Mouse (Mus musculus) splenic B cell, adult 2 months (primary cell): ENCODE measurements around the gene Csta1.
"Not testable (repeated sequence)": the region's sequence is repeated elsewhere in the genome, so short reads cannot be mapped to it uniquely, and the experiment has no call there.

Experiments
- DNase-seq: peaks from one replicate; pipeline ENCODE4 v3.0.0-alpha.2; 2011; ENCODE audit warnings: low read depth, low spot score
- H3K27me3 ChIP-seq: 2 replicates; pipeline ENCODE4 v1.6.1; 2012; ENCODE audit warnings: mild to moderate bottlenecking, low read length, moderate library complexity, mixed read lengths; ENCODE audit not compliant: control insufficient read depth, poor library complexity, insufficient read depth, severe bottlenecking
- H3K36me3 ChIP-seq: 2 replicates; pipeline ENCODE4 v1.6.1; 2012; ENCODE audit warnings: mild to moderate bottlenecking, low read length, moderate library complexity, mixed read lengths; ENCODE audit not compliant: control insufficient read depth, poor library complexity, insufficient read depth, severe bottlenecking

Csta1 gene

GRCm38 (mm10) chr16:36131141-36131540 is at the start of gene Csta1:
Gene Csta1, minus strand, starts transcription at chr16:36131241.
- H3K27me3 ChIP-seq = no peaks in the 10 kb centered on the region
- no peaks in the 10 kb centered on the region for H3K36me3 ChIP-seq
- no peak for DNase-seq

GRCm38 (mm10) chr16:36179910-36180309 is 48.9 kb upstream of the Csta1 start:
- Histone ChIP-seq H3K27me3 (no peaks in the 10 kb centered on the region), H3K36me3 (no peaks in the 10 kb centered on the region)
- no peak for DNase-seq

DNA sequence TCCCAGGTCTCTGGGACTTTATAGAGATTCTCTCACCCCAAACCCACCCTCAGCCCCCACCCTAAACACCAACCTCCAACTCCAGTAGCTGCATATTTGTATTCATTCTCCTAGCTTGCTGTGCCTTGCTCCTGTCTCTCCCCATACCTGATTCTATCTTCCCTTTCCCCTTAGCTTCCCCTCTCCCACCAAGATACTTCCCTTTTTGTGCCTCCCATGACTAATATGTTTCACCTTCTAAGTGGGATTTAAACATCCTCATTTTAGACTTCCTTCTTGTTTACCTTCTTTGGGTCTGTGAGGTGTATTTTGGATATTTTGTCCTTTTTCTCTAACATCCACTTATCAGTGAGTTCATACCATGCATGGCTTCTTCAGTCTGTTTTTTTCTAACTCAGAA is 45.1 kb upstream of the Csta1 start:
- DNase-seq = no peak
- Histone ChIP-seq H3K27me3 (no peaks in the 10 kb centered on the region), H3K36me3 (no peaks in the 10 kb centered on the region)

DNA sequence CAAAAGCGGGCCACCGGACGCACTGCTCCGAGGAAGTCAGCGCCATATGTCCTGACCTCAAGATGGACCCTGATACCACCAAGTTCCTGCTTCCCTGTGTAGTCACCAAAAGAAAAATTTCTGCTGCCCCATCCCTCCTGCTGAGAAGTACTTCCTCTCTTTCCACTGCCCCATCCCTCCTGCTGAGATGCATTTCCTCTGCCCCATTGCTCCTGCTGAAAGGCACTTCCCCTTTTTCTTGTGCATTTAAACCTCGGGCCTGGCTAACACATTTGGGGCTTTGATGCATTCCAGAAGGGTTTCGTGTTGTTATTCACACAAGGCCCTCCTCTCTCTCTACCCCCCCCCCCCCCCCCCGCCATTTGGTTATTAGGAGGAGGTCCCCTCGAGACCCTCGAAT is 36.8 kb upstream of the Csta1 start:
- H3K36me3 ChIP-seq, DNase-seq, H3K27me3 ChIP-seq: not testable (repeated sequence)

GRCm38 (mm10) chr16:36156402-36156975 is 25.4 kb upstream of the Csta1 start, which contains the start of gene Stfa2l1:
Gene Stfa2l1, plus strand, starts transcription at chr16:36156811.
- DNase-seq = no peak
- Histone ChIP-seq H3K27me3 (no peaks in the 10 kb centered on the region), H3K36me3 (no peaks in the 10 kb centered on the region)

GRCm38 (mm10) chr16:36138201-36138600 is 7.2 kb upstream of the Csta1 start:
- no peak for DNase-seq
- H3K36me3 ChIP-seq = no peaks in the 10 kb centered on the region
- no peaks in the 10 kb centered on the region for H3K27me3 ChIP-seq

GRCm38 (mm10) chr16:36128092-36128491 is 2.9 kb downstream of the Csta1 start:
- no peak for DNase-seq
- Histone ChIP-seq H3K36me3 (no peaks in the 10 kb centered on the region), H3K27me3 (no peaks in the 10 kb centered on the region)

DNA sequence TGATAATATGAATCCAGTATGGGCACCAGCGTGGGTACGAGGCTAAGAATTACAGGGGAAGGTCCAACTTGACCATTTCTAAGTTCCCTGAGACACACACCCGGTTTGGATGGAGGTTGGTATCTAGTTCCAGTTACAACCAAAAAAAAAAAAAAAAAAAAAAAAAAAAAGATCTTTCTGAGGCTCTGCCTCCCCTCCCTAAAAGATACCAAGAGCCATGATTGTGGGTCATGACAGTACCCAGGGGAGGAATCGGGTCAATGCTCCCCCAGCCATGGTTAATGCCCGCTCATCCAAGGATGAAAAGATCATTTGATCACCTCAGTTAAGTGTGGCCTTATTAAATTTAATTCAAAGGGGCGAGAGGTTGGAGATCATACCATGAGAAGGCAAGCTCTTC is 15.3 kb downstream of the Csta1 start:
- H3K36me3 ChIP-seq, H3K27me3 ChIP-seq, DNase-seq: not testable (repeated sequence)

DNA sequence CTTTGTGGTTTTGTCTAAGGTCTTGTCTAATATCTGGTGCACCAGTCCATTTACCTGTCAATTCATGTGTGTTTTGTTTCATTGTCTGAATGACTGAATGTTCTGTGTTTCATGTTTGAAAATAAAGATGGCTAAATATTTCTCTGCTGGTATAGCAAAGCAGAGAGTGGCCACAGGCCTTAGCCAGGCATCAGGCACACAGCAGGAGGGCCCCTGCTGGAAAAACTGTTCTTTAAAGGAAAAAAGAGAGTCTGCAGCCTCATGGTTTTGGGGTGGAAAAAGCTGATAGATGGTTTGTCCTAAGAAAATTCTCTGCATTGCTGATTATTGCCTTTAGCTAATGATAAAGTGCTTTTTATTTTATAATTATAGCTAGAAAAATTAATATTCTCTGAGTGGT is 19.6 kb downstream of the Csta1 start:
- H3K36me3 ChIP-seq, DNase-seq, H3K27me3 ChIP-seq: not testable (repeated sequence)

GRCm38 (mm10) chr16:36102211-36102610 is 28.8 kb downstream of the Csta1 start:
- no peak for DNase-seq
- Histone ChIP-seq H3K36me3 (no peaks in the 10 kb centered on the region), H3K27me3 (no peaks in the 10 kb centered on the region)

GRCm38 (mm10) chr16:36101526-36101925 is 29.5 kb downstream of the Csta1 start:
- Histone ChIP-seq H3K36me3 (no peaks in the 10 kb centered on the region), H3K27me3 (no peaks in the 10 kb centered on the region)
- DNase-seq = no peak

- not testable (repeated sequence) for H3K36me3 ChIP-seq, DNase-seq, H3K27me3 ChIP-seq
Measured at GRCm38 (mm10) chr16:36097813-36098499, 33.1 kb downstream of the Csta1 start.

DNA sequence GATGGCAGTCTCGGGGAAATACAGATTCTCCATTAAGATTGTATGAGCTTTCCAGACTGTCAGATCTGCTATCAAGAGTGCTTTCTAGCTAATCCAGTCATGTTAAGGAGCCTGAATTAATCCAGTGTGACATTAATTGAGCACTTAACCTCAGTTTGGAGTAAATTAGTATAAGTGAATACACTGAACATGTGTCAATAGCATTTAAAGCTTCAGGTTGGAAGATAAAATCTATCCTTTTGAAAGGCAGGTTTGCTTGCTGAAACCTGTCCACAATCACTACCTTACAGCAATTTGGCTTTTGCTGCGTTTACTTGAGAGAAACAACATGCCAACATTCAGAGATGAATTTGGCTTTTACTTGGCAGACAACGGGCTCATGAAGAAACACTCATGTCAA is 37.0 kb downstream of the Csta1 start:
- no peak for DNase-seq

DNA sequence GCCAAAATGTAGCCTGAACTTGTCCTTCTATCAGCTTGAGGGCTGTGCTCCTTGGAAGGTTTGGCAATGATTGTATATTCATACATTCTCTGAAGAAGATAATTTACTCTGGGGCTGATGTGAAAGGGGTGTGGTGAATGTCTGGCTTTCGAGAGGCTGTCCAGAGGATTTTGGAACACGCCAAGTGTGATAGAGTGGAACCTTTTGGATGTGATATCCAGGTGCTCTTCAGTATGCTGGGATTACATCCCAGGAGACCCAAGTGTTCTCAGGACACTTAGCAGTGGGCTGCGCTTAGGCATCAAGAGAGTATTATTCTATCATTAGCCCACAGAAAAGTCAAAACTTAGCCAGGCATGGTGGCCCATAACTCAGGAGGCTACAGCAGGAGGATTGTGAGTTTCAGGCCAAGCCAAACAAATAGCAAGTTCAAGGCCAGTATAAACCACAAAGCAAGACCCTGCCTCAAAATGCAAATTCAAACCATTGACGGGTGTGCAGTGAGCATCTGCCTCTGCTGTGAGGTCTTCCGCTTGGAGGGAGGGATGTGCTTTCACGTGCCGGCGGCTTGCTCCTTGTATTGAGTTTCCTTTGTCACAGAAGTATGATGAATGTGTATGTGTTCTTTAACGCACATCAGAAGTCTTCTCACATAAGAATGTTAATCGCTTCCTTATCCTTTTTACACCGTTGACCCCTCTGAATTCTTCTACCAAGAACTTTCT is 40.1 kb downstream of the Csta1 start:
- no peak for DNase-seq
- Histone ChIP-seq H3K27me3 (no peaks in the 10 kb centered on the region), H3K36me3 (peaks cover 3% of the 10 kb centered on the region; the same call in 1 of the 2 replicates)

More for the DNA sequence above, 37.0 kb downstream of the Csta1 start:
- Histone ChIP-seq H3K36me3 (peaks cover 1% of the 10 kb centered on the region; the same call in 1 of the 2 replicates), H3K27me3 (no peaks in the 10 kb centered on the region)
